Mouse (Mus musculus): ENCODE results near the gene Tedc1. TPM values are rescaled to one million over a fixed set of nuclear protein-coding genes. Genes with fewer than 3 reads are reported as not detected.

Gene Tedc1
- total RNA-seq (2023), result 9.1 TPM

GRCm38 (mm10) chr12:113155887-113156539, at the start of gene Tedc1:
Gene Tedc1, plus strand, starts transcription at chr12:113156421.

GRCm38 (mm10) chr12:113139908-113140615, 16.2 kb upstream of the Tedc1 start, which contains the start of gene Crip2:
Gene Crip2, plus strand, starts transcription at chr12:113140236.

GRCm38 (mm10) chr12:113146112-113147057, 9.8 kb upstream of the Tedc1 start, which contains the start of gene Crip1:
Gene Crip1, plus strand, starts transcription at chr12:113146316.

GRCm38 (mm10) chr12:113185442-113186291, 29.4 kb downstream of the Tedc1 start, which contains the start of gene Tmem121:
Gene Tmem121, plus strand, starts transcription at chr12:113185930.

Other genes starting within 250 kb of the Tedc1 start
- 8.6 TPM for gene Jag2, start 226.6 kb upstream of the Tedc1 start, total RNA-seq (2023)
- gene Nudt14, start 214.3 kb upstream of the Tedc1 start, total RNA-seq (2023), result 19.4 TPM
- 33.3 TPM for gene Btbd6, start 179.9 kb upstream of the Tedc1 start, total RNA-seq (2023)
- gene Brf1, start 155.7 kb upstream of the Tedc1 start, total RNA-seq (2023), result 200 TPM
- gene Pacs2, start 141.9 kb upstream of the Tedc1 start, total RNA-seq (2023), result 92.2 TPM
- 1.5 TPM for gene Tex22, start 81.9 kb upstream of the Tedc1 start, total RNA-seq (2023)
- gene Mta1, start 58.1 kb upstream of the Tedc1 start, total RNA-seq (2023), result 91.0 TPM
- 22.3 TPM for gene Crip2, start 16.2 kb upstream of the Tedc1 start, total RNA-seq (2023)
- gene Crip1, start 10.1 kb upstream of the Tedc1 start, total RNA-seq (2023), result 953 TPM
- gene Tmem121, start 29.5 kb downstream of the Tedc1 start, total RNA-seq (2023), result 1.1 TPM

All from CD8-positive naive resting alpha-beta T cell, adult 57 days (primary cell).